Mouse (Mus musculus) liver, embryonic 14.5 days (tissue): ENCODE data around the gene Rheb.

Experiments
- CTCF ChIP-seq: IDR thresholded peaks from 2 replicates; pipeline ENCODE4 v1.5.1; 2016; ENCODE audit warnings: antibody characterized with exemption, low read depth, control low read depth
- EP300 ChIP-seq: IDR thresholded peaks from 2 replicates; pipeline ENCODE4 v1.6.1; 2016; ENCODE audit warnings: antibody characterized with exemption, low read depth

GRCm38 (mm10) chr5:24817191-24817590 lies 25.2 kb downstream of the Rheb start:
- no peak for TF ChIP-seq CTCF
- no peak for TF ChIP-seq EP300
